Mouse (Mus musculus): ENCODE results near the gene Btd. TPM values are rescaled to one million over a fixed set of nuclear protein-coding genes. Genes with fewer than 3 reads are reported as not detected.
A peak's percentile ranks its signal among the peaks of the same experiment; 100 is the strongest.
"Not testable (repeated sequence)": the region's sequence is repeated elsewhere in the genome, so short reads cannot be mapped to it uniquely, and the experiment has no call there.

The Btd gene
- 32.2 and 33.5 TPM in 2 replicates for polyA plus RNA-seq (2015; fragmentation: Nextera tagmentation; extraction: Ambion mirVana)

DNA sequence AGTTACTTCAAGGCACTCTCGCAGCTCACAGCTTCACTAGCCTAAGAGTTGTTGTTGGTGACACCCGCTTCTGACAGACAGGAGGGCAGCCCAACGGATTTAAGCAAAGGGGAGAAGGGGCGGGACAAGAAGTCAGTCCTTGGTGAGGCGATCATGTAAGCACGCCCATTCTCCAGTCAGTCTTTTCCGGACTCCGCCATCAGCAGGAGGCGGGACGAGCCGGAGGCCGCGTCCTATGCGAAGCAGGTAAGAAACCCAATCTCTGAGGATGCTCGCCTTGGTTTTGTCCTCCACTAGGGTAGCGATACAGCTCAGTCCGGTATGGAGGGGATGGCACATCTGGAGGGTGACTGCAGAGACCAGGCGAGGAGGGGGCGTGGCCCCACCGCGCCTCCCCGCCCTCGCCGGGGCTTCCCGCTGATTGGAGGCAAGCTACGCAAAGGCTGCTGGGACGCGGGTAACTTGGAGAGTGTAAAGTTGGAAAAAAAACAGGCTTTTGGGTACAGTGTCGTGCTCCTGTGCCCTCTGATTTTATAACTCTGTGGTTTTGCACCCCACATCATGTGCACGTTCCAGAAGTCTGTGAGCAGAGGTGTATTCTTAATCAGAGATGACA is at the start of gene Btd, which contains the start of gene Hacl1:
TSS of gene Btd (plus strand) at position 139 of the 616 bp plus-strand sequence.
TSS of gene Hacl1 (minus strand) at position 397 of the 616 bp plus-strand sequence.
- Histone ChIP-seq H3K27ac (peak within 1 kb of the TSS; percentile 93), H3K9me3 (no peaks in the 10 kb centered on the region), H3K27me3 (no peaks in the 10 kb centered on the region), H3K4me2 (peak within 1 kb of the TSS; percentile 92), H3K36me3 (peaks cover 3% of the 10 kb centered on the region), H3K4me3 (peak within 1 kb of the TSS; percentile 66), H3K4me1 (peaks cover 15% of the 10 kb centered on the region), H3K9ac (peak within 1 kb of the TSS; percentile 79)
- under 1% methylated on average over 30 of the region's 30 CpGs for WGBS
- peak; percentile 96 for ATAC-seq (ENCODE audit: insufficient number of reproducible peaks, insufficient read depth, low FRiP score, low TSS enrichment, low read depth)

DNA sequence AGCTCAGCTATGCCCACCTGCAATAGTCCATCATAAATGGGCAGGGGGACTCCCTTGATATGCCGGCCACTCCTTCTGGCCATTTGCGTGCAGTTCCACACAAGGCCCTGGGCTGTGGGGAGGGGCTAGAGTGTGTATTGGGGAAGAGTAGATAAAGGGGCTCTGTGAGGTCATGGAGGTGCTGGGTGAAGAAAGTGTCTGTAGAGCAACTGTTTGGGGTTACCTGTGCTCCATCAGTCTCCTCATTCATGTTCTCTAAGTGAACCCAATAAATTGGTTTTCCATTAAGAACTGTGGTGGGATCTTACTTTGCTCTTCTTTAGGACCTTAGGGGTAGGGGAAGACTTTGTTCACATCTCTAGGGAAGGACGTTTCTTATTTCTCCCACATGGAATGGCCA is 49.6 kb upstream of the Btd start, which contains the start of gene Colq:
TSS of gene Colq (minus strand) at position 101 of the 400 bp plus-strand sequence.
- no peak within 1 kb of the TSS for H3K27ac ChIP-seq
- no peak within 1 kb of the TSS for H3K4me3 ChIP-seq
- no peak within 1 kb of the TSS for H3K4me2 ChIP-seq
- H3K9ac ChIP-seq = no peak within 1 kb of the TSS
- H3K36me3 ChIP-seq = no peaks in the 10 kb centered on the region
- no peaks in the 10 kb centered on the region for H3K9me3 ChIP-seq
- 0 out of 2 replicates have a peak, but pooled peaks cover 3% of the 10 kb centered on the region for H3K4me1 ChIP-seq
- no peak for ATAC-seq (ENCODE audit: insufficient number of reproducible peaks, insufficient read depth, low FRiP score, low TSS enrichment, low read depth)
- H3K27me3 ChIP-seq = no peaks in the 10 kb centered on the region
- 77% methylated on average over 3 of the region's 3 CpGs for WGBS

DNA sequence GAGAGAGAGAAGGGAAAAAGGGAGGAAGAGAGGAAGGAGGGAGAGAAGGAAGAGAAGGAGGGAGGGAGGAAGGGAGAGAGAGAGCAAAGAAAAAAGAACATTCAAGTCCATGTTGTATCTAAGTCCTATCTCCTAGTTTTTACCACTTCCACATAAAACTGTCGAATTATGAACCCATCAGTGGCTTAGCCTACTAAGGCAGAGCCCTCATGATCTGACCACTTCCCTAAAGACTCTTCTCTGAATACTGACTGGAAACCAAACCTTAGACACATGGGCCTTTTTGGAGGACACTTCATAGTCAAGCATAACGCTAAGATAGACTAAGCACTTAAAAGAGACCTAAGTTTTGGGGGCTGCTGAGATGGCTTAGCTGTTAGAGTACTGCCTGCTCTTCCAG is 47.8 kb upstream of the Btd start:
- ATAC-seq (ENCODE audit: insufficient number of reproducible peaks, insufficient read depth, low FRiP score, low TSS enrichment, low read depth) = no peak
- 0 out of 2 replicates have a peak, but pooled peaks cover 3% of the 10 kb centered on the region for H3K4me1 ChIP-seq
- no peak overlapping the region for H3K4me3 ChIP-seq
- no peaks in the 10 kb centered on the region for H3K27me3 ChIP-seq
- H3K27ac ChIP-seq = no peak overlapping the region
- H3K9me3 ChIP-seq = no peaks in the 10 kb centered on the region
- WGBS = 84% methylated on average over 2 of the region's 2 CpGs
- no peak overlapping the region for H3K9ac ChIP-seq
- H3K4me2 ChIP-seq = no peak overlapping the region
- H3K36me3 ChIP-seq = no peaks in the 10 kb centered on the region

DNA sequence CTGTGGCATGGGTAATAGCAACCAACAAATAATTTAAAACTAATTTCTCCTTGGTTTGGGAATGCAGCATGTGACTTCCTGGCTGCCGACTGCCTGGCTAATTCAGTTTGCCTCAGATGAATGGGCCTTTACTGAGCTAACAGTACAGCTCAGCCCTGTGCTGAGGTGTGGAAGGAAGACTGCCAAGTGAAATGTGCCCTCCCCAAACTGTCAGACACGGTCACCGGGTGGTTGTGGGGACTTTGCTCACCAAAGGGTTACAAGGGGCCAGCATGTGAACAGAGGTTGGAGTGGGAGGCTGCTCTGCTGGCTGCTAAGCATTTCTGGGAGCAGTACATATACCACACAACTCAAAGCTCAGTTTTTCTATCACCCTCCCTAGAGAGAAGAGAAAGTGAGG is 46.1 kb upstream of the Btd start:
- no peak for ATAC-seq (ENCODE audit: insufficient number of reproducible peaks, insufficient read depth, low FRiP score, low TSS enrichment, low read depth)
- H3K9ac ChIP-seq = no peak overlapping the region
- 0 out of 2 replicates have a peak, but pooled peaks cover 3% of the 10 kb centered on the region for H3K4me1 ChIP-seq
- no peaks in the 10 kb centered on the region for H3K36me3 ChIP-seq
- no peaks in the 10 kb centered on the region for H3K9me3 ChIP-seq
- H3K4me3 ChIP-seq = no peak overlapping the region
- no peaks in the 10 kb centered on the region for H3K27me3 ChIP-seq
- 0 out of 2 replicates have a peak overlapping the region, but pooled peaks have one; percentile 7 for H3K27ac ChIP-seq
- H3K4me2 ChIP-seq = no peak overlapping the region
- 75% methylated on average over 3 of the region's 3 CpGs for WGBS

DNA sequence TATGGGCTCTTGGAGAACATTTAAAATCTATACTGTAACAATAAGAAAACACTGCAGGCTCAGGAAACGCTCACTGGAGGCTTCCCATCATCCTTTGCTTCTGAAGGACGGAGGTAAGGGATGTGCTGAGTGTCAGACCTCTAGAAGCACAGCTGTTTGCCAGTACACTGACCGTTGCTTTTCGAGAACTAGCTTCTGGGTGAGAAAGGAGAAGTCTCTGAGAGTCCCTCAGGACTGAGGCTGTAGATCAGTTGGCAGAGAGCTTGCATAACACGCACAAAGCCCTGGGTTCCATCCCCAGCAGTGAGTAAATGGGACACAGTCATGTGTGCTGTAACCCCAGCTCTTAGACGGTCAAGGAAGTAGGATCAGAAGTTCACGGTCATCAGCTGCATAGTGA is 44.4 kb upstream of the Btd start:
- WGBS = 81% methylated on average over 7 of the region's 7 CpGs
- Histone ChIP-seq H3K9ac (no peak overlapping the region), H3K27ac (no peak overlapping the region), H3K4me3 (no peak overlapping the region), H3K4me1 (0 out of 2 replicates have a peak, but pooled peaks cover 3% of the 10 kb centered on the region), H3K4me2 (no peak overlapping the region), H3K9me3 (no peaks in the 10 kb centered on the region), H3K27me3 (no peaks in the 10 kb centered on the region), H3K36me3 (no peaks in the 10 kb centered on the region)
- ATAC-seq (ENCODE audit: insufficient number of reproducible peaks, insufficient read depth, low FRiP score, low TSS enrichment, low read depth) = no peak

DNA sequence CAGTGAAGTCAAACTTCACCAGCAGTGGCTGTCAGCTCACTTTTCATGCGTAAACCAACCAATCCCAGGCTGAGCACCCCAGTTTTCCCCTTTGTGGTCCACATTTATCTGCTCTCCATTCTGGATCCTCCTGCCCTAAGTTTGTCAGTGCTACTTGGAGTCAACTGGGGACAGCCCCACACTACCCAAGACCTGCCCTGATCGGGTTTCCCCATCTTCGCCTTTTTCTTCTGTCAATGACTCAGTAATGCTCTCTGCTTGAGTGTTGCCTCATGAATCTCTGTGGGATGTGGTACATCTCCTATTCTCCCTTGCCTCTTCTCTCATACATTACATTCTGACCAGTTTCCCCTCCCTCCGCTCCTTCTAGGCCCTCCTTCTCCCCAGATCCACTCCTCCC is 43.4 kb upstream of the Btd start:
- 91% methylated on average over 4 of the region's 4 CpGs for WGBS
- Histone ChIP-seq H3K4me2 (no peak overlapping the region), H3K36me3 (no peaks in the 10 kb centered on the region), H3K9me3 (no peaks in the 10 kb centered on the region), H3K4me1 (0 out of 2 replicates have a peak, but pooled peaks cover 3% of the 10 kb centered on the region), H3K27me3 (no peaks in the 10 kb centered on the region), H3K9ac (no peak overlapping the region), H3K27ac (no peak overlapping the region), H3K4me3 (no peak overlapping the region)
- ATAC-seq (ENCODE audit: insufficient number of reproducible peaks, insufficient read depth, low FRiP score, low TSS enrichment, low read depth) = no peak

DNA sequence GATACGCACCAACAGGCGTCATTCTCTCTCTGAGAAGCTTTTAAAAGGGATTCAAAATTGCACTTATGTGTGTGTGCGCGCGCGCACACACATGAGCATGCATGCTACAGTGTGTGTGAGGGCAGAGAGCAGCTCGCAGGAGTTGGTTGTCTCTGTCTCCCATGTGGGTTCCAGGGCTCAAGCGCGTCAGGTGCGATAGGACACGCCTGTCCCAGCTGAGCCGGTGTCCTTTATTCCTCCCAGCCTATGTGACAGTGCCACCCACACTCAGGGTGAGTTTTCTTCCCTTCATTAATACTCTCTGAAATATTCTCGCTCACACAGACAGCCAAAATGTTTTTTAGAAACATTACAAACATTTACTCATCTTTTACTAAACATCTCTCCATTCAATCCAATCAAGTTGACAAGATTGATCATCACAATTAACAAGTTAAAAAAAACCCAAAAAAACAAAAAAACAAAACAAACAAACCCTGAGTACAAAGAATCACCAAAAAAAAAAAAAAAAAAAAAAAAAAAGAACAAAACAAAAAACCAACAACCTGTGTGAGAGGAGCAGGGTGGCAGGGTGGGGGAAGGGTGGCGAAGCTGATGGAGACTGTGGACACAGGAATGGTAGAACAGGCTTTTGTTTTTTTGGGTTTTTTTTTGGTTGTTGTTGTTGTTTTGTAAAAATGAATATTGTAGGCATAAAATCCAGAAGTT is 38.8 kb upstream of the Btd start:
- ATAC-seq (ENCODE audit: insufficient number of reproducible peaks, insufficient read depth, low FRiP score, low TSS enrichment, low read depth) = no peak
- Histone ChIP-seq H3K4me1 (no peaks in the 10 kb centered on the region), H3K9ac (no peak overlapping the region), H3K27me3 (no peaks in the 10 kb centered on the region), H3K4me3 (no peak overlapping the region), H3K4me2 (no peak overlapping the region), H3K27ac (no peak overlapping the region), H3K9me3 (no peaks in the 10 kb centered on the region), H3K36me3 (no peaks in the 10 kb centered on the region)
- WGBS = 91% methylated on average over 14 of the region's 14 CpGs

DNA sequence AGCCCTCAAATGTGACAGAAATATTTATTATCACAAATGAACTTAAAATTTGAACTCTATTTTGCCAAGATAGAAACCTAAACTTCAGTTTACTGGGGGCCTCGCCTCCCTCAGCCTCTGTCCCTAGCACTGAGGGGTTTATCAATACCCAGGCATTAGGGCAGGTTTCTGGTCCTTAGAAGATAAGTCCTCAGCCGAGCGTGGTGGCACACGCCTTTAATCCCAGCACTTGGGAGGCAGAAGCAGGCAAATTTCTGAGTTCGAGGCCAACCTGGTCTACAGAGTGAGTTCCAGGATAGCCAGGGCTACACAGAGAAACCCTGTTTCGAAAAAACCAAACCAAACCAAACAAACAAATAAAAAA is 38.2 kb upstream of the Btd start:
- H3K4me3 ChIP-seq = not testable (repeated sequence)

DNA sequence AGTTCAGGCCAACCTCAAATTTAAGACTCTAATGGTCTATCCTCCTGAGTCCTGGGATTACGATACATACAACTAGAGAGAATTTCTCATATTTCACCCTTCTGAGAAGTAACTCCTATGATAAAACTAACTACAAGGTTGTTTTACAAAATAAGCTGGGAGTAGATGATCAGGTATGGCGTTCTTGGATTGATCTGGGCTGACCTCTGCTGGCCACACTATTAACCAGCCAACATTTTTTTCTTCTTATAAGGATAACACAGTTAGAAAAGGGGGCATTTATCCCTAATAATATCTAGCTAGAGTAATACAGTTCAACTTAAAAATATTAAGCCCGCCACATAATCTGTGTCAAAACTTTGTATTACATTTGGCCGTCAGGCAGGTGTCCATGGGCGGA is 35.9 kb upstream of the Btd start:
- no peak overlapping the region for H3K9ac ChIP-seq
- no peak for ATAC-seq (ENCODE audit: insufficient number of reproducible peaks, insufficient read depth, low FRiP score, low TSS enrichment, low read depth)
- WGBS = 72% methylated on average over 5 of the region's 5 CpGs
- H3K4me3 ChIP-seq = no peak overlapping the region
- H3K27me3 ChIP-seq = no peaks in the 10 kb centered on the region
- no peak overlapping the region for H3K4me2 ChIP-seq
- H3K27ac ChIP-seq = no peak overlapping the region
- no peaks in the 10 kb centered on the region for H3K36me3 ChIP-seq
- no peaks in the 10 kb centered on the region for H3K9me3 ChIP-seq
- H3K4me1 ChIP-seq = no peaks in the 10 kb centered on the region

More for the DNA sequence above, 38.2 kb upstream of the Btd start:
- H3K9me3 ChIP-seq; H3K36me3 ChIP-seq; H3K9ac ChIP-seq; ATAC-seq (ENCODE audit: insufficient number of reproducible peaks, insufficient read depth, low FRiP score, low TSS enrichment, low read depth); H3K27me3 ChIP-seq; H3K4me1 ChIP-seq; H3K27ac ChIP-seq; H3K4me2 ChIP-seq: not testable (repeated sequence)
- WGBS = 85% methylated on average over 6 of the region's 6 CpGs

DNA sequence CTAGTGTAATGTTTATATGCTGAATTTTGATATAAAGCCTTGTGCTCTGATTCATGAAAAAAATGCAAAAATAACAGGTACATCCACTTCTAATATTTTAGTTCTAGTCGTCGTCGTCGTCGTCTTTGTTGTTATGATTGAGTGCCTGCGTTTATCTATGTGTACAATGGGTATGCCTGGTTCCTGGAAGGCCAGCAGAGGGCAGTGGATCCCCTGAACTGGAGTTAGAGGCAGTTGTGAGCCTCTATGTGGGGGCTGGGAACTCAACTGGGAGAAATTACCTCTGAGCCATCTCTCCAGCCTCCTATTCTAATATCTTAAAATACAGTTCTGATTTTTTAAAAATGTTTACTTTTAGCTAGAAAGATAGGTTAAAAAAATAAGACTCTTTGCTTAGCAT is 35.3 kb upstream of the Btd start:
- H3K27ac ChIP-seq = no peak overlapping the region
- 52% methylated on average over 6 of the region's 6 CpGs for WGBS
- no peaks in the 10 kb centered on the region for H3K9me3 ChIP-seq
- H3K4me3 ChIP-seq = no peak overlapping the region
- H3K4me2 ChIP-seq = no peak overlapping the region
- no peaks in the 10 kb centered on the region for H3K4me1 ChIP-seq
- H3K27me3 ChIP-seq = no peaks in the 10 kb centered on the region
- H3K9ac ChIP-seq = no peak overlapping the region
- no peak for ATAC-seq (ENCODE audit: insufficient number of reproducible peaks, insufficient read depth, low FRiP score, low TSS enrichment, low read depth)
- no peaks in the 10 kb centered on the region for H3K36me3 ChIP-seq

DNA sequence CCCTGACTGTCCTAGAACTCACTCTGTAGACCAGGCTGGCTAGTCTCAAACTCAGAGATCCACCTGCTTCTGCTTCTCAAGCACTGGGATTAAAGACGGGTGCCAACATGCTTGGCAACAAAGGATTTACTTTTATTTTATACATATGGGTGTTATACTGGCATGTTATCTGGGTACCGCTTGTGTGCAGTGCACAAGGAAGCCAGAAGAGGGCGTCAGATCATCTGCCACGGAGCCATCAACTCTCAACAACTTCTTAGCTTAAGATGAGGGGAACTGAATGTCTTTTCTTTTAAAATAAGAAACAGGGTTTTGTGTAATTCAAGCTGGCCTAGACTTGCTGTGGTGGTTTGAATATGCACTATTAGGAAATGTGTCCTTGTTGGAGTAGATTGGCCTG is 28.8 kb upstream of the Btd start:
- ATAC-seq (ENCODE audit: insufficient number of reproducible peaks, insufficient read depth, low FRiP score, low TSS enrichment, low read depth) = no peak
- Histone ChIP-seq H3K9ac (no peak overlapping the region), H3K4me1 (no peaks in the 10 kb centered on the region), H3K4me2 (no peak overlapping the region), H3K4me3 (no peak overlapping the region), H3K9me3 (no peaks in the 10 kb centered on the region), H3K27me3 (no peaks in the 10 kb centered on the region), H3K27ac (no peak overlapping the region), H3K36me3 (peaks cover 5% of the 10 kb centered on the region; the same call in 1 of the 2 replicates)
- WGBS = 60% methylated on average over 4 of the region's 4 CpGs

DNA sequence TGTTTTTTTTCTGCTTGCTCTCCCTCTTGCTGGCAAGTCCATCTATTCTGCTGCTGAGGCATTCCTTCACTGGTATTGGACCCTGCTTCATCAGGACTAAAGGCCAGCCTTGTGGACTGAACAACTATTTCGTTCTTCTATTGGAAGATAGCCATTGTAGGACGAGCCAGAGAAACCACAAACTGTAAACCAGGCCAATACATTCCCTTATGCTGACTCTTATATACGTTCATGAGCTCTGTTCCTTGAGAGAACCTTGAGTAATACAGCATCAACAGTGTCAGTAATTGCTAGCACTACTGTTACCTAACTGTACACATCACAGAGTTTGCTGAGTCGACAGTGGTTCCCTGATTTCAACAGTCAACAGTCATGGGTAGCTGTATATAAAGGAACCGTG is 27.2 kb upstream of the Btd start:
- Histone ChIP-seq H3K36me3 (peaks cover 5% of the 10 kb centered on the region; the same call in 1 of the 2 replicates), H3K4me1 (no peaks in the 10 kb centered on the region), H3K27ac (no peak overlapping the region), H3K27me3 (no peaks in the 10 kb centered on the region), H3K4me2 (no peak overlapping the region), H3K9ac (no peak overlapping the region), H3K4me3 (no peak overlapping the region), H3K9me3 (no peaks in the 10 kb centered on the region)
- ATAC-seq (ENCODE audit: insufficient number of reproducible peaks, insufficient read depth, low FRiP score, low TSS enrichment, low read depth) = no peak
- WGBS = 78% methylated on average over 5 of the region's 5 CpGs

Data from embryonic facial prominence, embryonic 13.5 days (tissue).